Mouse (Mus musculus) thymus, postnatal 36 days (tissue): Measurements from ENCODE around the gene Rfx8.

Source experiments
- DNase-seq, 2 experiments: peaks; one replicate each; pipeline ENCODE4 v3.0.0; 2022; ENCODE audit warnings: mixed read lengths in 2 of 2

Rfx8 gene

GRCm38 (mm10) chr1:39641667-39642066 is 79.1 kb downstream of the Rfx8 start:
- DNase-seq = no peak

GRCm38 (mm10) chr1:39637139-39637538 is 83.7 kb downstream of the Rfx8 start:
- no peak for DNase-seq

- no peak for DNase-seq
These were observed 84.1 kb downstream of the Rfx8 start for GRCm38 (mm10) chr1:39636660-39637059.

- no peak for DNase-seq
These were observed 84.6 kb downstream of the Rfx8 start for GRCm38 (mm10) chr1:39636196-39636595.

- no peak for DNase-seq
These were observed 92.2 kb downstream of the Rfx8 start for GRCm38 (mm10) chr1:39628606-39629005.

- no peak for DNase-seq
These were observed 95.3 kb downstream of the Rfx8 start for GRCm38 (mm10) chr1:39625491-39625890.

- no peak for DNase-seq
These were observed 97.1 kb downstream of the Rfx8 start for GRCm38 (mm10) chr1:39623729-39624128.

DNA sequence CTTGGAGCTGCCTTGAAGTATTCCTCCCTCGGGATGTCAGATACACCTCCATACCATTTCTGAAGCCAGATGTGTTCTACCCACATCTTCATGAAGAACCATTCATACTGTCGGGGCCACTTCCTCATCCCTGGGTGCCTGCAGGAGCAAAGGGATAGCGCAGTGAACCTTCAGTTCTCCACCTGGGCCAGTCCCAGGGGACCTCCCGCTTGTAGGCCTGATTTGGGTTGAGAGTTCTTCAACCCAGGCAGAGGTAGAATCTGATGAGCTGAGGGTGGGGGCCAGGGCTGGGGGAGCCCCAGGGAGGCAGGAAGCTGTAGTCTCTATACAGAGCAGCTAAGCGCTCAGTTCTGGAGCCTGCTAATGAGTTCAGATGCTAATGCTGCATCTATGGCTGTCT is 97.7 kb downstream of the Rfx8 start:
- DNase-seq = no peak

DNA sequence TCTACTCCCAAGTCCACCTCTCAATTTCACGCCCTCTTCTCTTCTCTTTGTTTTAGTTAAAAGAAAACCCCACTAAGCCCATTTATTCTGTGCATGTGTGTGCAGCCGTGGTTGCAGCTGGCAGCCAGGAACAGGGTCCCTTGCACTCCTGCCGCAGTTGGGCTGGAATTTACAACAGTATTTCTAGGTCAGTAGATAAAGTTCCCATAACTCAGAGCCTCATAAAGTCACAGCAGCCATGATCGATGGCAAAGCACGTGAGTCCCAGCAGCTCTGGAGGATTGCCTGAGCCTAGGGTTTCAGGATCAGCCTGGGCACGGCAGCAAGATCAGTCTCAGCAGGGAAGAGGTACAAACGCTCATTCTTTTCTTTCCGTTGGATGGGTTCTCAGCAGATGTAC is 102.3 kb downstream of the Rfx8 start:
- no peak for DNase-seq

DNA sequence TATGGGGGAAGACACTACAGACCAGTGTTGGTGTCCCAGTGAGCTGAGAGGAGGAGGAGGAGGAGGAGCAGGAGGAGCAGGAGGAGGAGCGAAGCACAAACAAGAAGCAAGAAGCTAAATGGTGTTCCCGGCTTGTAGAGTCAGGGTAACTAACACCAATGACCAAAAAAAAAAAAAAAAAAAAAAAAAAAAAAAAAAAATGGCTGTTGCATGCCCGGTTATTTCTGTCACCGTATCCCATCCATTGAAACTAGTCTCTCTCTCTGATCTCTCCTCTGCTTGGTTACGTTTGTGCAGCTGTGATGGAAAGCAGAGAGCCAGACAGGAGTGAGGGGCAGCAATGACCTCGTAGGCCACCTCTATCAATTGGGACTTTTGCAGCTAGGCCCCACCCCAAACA is 105.3 kb downstream of the Rfx8 start:
- no peak for DNase-seq
